Mouse (Mus musculus) layer of hippocampus, postnatal 14 days (tissue): ENCODE data around the gene Nacc2. TPM values are rescaled to one million over a fixed set of nuclear protein-coding genes. Genes with fewer than 3 reads are reported as not detected.

Source experiments
- DNase-seq, 2 experiments: peaks; one replicate each; pipeline ENCODE4 v3.0.0; 2021 to 2022; ENCODE audit warnings: low spot score in 2 of 2, mixed read lengths in 1 of 2
- total RNA-seq, 2 experiments: library from RNA; stranded (reverse); gene quantifications; 2 replicates each; pipeline ENCODE4 v1.2.3; 2021

Nacc2 gene
- total RNA-seq, 2 experiments from 2014 or later = 58.1 to 58.9 TPM

- peak; percentile 100 for DNase-seq
Observed at GRCm38 (mm10) chr2:26140292-26140819, 17.3 kb upstream of the Nacc2 start.

GRCm38 (mm10) chr2:26139545-26140206 is 16.7 kb upstream of the Nacc2 start:
- DNase-seq = peak in 1 of 2 experiments; percentile 38

- no peak for DNase-seq
Observed at GRCm38 (mm10) chr2:26139034-26139544, 16.1 kb upstream of the Nacc2 start.

DNA sequence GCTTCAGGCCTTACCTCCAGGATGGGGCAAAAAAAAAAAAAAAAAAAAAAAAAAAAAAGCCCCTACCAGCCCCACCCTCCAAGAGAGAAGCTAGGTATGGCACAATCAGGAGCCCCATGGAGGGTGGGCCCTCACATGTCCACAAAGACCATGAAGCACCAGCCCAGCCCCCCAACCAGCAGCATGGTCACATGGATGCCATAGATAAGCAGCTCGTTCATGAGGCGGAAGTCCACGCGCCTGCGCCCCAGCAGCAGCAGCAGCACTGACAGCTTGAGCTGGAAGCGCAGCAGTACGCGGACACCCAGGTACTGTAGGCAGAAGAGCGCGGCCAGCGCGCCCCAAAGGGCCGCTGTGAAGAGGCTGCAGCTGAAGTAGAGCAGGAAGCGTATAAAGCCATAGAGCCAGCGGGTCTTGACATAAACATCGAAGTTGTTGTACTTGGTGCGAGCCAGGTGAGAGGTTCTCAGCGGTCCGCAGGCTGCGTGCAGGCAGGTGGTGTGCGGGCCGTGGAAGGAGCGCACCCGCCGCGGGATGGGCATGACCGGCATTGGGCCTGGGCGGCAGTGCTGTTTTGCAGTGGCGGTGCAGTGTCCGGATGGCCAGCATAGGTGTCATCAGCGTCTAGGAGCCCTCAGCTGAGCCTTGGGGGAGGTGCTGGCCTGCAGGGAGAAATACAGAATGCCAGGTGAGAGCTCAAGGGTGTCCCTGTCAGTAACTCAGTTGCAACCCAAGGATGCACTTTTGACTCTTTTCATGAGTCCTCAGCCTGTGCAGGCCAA is 15.4 kb upstream of the Nacc2 start:
- DNase-seq = no peak

DNA sequence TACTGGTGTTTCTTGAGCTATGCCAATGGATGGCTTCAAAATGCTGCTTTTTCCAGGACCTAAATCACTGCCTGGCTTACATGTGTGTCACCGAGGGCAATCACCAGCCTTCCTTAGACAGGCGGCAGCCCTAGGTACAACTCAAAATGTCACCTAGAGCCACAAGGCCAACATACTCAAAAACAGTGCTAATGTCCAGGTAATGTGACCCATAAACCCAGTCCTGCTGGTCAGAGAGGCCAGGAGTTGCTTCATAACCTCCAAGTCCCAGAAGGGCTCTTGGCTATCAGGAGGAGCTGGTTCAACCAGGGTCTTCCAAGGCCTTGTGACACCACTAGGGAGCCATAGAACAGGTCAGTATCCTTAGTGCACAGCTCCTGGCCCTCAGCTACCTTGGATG is 11.6 kb upstream of the Nacc2 start:
- no peak for DNase-seq

- peak; percentile 86 to 88 for DNase-seq
Observed at GRCm38 (mm10) chr2:26132628-26133551, 9.9 kb upstream of the Nacc2 start.

DNA sequence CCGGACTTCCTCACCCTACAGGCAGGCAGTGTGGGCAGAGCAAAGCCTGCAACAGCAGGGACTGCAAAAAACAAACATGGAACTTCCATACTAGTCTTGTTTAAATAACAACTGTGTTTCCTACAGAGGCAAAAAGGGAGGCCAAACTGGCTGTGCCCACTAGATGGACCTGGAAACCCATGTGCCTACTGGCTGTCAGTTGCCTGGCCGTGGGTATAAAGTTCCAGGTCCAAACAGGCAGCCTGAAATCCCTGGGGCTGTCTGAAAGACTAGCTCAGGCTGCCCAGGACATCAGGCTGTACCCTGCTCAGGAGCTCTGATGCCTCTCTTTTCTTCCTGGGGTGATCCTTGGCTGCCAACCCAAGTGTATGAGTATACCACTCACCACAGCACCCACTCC is 8.3 kb upstream of the Nacc2 start:
- no peak for DNase-seq

- no peak for DNase-seq
Observed at GRCm38 (mm10) chr2:26129962-26130361, 6.9 kb upstream of the Nacc2 start.

- DNase-seq = no peak
Observed at GRCm38 (mm10) chr2:26129346-26129745, 6.3 kb upstream of the Nacc2 start.

DNA sequence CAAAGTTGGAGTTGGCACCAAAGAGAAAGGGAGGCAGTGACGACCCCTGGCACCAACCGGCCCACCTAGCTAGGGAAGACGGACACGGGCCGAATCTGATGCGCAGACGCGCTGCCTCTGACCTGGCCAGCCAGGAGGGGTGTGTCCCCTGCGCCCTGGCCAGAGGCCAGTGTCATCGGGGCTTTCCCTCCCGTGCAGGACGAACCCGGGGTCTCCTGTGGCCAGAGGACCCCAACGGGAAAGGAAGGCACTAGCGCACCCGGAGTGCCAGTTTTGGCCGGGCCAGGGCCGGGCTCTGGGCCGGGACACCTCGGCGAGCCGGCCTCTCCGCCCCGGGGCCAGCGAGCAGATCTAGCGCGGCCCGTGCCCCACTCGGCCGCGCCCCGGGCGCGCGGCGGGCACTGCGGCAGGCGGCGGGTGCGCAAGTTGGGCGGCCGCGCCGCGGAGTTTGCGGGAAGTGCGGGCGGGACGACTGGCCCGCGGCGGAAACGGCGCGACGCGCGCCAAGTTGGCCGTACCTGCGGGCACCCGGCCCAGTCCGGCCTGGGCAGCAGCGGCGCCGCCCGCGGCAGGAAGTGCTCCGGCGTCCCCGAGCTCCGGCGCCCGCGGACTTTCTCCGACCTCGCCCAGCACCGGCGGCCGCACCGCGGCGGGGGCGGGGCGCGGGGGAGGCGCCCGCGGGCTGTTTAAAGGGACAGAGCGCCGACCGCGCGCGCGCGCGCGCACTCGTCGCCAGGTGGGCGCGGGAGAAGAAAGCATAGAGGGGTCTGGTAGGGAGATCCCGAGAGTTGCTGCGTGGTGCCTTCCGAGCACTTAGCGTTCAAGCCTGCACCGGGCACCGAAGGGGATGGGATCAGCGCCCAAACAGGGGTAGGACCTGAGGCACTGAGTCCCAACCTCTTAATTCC is 595 bp downstream of the Nacc2 start:
- no peak for DNase-seq

DNA sequence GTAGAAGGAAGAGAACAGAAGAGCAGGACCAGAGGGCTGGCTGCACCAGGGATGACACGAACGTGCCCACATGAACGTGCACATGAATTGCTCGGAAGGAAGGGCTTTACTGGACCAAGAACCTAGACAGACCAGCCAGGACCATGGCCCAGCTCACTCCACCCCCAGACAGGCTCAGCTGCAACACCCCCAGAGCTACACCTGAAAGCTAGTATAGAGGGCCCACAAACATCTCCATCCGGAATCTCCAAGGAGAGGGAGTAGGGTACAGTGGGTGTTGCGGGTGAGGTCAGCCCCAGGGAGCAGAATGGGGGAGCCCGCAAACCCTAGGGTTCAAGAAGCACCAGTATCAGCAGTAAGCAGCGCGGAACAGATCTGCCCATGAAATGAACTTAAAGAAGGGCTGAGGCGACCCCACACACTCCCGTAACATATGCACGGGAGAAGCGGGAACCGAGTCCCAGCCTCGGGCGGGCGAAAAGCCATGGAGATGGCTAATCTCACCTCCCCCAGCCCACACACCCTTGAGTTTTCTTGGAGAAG is 1.4 kb downstream of the Nacc2 start:
- DNase-seq = no peak

GRCm38 (mm10) chr2:26119626-26120025 is 3.4 kb downstream of the Nacc2 start:
- no peak for DNase-seq

DNA sequence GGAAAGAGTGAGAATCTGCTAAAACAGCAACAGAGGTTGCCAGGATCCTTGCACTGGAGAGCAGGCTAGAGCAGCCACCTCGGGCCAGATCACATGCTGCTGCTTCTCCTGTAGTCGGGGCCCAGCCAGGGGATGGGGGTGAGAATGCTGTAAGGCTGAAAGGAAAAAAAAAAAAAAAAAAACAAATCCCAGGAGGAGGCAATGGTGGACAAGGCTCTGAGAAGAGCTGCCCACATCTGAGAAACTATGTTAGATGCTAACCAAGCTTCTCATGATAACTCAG is 3.8 kb downstream of the Nacc2 start:
- no peak for DNase-seq

DNA sequence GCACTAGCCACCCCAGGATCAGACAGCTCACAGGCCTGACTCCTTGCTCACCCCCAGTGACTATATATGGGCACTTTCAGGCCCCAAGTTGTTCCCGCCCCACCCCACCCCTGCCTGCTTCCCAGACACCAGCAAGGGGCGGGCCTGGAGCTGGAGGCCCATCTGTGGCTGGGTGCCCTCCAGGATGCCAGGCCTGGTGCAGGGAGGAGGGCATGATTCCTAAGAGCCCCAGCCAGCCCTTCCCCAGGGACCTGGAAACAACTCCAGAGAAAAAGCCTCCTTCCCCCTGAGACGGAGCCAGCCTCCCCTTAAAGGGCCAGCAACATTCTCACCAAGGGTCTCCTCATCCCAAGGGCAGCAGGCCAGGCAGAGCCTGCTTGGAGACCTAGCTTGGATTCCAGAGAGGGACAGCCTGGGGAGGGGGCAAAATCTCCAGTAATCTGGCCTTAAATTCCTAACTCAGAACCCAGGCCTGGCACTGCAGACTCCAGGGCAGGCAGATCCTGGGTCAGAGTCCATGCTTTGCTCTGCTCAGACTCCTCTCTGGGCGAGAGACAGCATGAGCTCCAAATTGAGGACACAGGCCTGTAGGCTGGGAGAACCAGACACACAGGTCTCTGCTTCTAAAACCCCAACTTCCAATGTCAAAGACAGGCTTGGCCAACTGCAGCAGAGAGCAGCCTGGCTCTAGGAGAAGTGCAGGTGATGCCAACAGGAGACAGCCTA is 4.3 kb downstream of the Nacc2 start:
- DNase-seq = no peak

GRCm38 (mm10) chr2:26117580-26117979 is 5.4 kb downstream of the Nacc2 start:
- no peak for DNase-seq

- DNase-seq = no peak
Observed at GRCm38 (mm10) chr2:26116550-26116949, 6.5 kb downstream of the Nacc2 start.

GRCm38 (mm10) chr2:26115215-26115614 is 7.8 kb downstream of the Nacc2 start:
- DNase-seq = no peak

- DNase-seq = no peak
Observed at GRCm38 (mm10) chr2:26108237-26108636, 14.8 kb downstream of the Nacc2 start.

DNA sequence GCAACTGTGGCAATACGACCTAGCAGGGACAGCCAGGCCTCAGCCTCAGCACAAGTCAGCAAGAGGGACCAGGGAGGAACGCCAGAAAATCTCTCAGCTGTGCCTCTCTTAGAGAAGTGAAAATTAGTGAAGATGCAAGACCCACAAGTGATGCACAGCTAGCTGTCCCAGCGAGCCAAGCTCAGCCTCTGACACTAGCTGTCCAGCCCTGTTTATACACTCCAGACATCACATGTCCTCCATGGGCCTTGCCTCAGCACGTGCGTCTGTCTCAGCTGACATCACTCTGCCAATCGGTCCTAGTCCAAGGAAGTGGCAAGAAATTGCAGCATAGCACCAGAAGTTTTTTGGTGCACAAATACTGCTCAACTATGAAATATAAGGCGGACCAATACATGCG is 16.0 kb downstream of the Nacc2 start:
- no peak for DNase-seq
